Mouse (Mus musculus) C2C12 (cell line): ENCODE data around the gene Mrs2.

Experiments used
- CEBPB ChIP-seq: IDR thresholded peaks from one replicate; pipeline ENCODE4 v1.6.1; 2011; ENCODE audit warnings: low read depth, mild to moderate bottlenecking, control low read depth, moderate library complexity
- CTCF ChIP-seq: IDR thresholded peaks from one replicate; pipeline ENCODE4 v1.5.1; 2011; ENCODE audit not compliant: control insufficient read depth, insufficient read depth, insufficient read length
- FOSL1 ChIP-seq: IDR thresholded peaks from one replicate; pipeline ENCODE4 v1.8.0; 2011; ENCODE audit warnings: mild to moderate bottlenecking, low read length; ENCODE audit not compliant: poor library complexity, insufficient read depth, severe bottlenecking
- MAX ChIP-seq: IDR thresholded peaks from one replicate; pipeline ENCODE4 v1.6.1; 2011; ENCODE audit warnings: mild to moderate bottlenecking, control low read depth
- MYOG ChIP-seq: IDR thresholded peaks from one replicate; pipeline ENCODE4 v1.6.1; 2011; ENCODE audit not compliant: control insufficient read depth, insufficient read length; ENCODE audit errors: extremely low read depth
- USF1 ChIP-seq: IDR thresholded peaks from one replicate; pipeline ENCODE4 v1.6.1; 2011; ENCODE audit warnings: low read depth, mild to moderate bottlenecking, control low read depth, moderate library complexity

DNA sequence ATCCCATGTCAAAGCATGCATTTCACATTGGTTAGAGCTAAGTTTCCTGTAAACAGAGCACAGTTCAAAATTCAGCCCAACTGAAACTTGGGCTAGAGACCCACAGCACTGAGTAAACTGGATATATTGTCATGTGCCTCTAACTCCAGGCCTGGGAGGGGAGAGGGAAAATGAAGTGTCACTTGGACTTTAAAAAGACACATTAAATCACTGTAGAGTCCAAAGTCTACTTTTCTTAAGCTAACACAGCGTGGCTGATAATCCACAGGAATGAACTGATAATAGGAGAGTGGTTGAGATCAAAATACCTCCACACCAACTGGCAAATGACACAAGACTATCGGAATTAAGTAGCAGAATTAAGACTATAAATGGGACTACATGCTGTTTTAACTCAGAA is 20.6 kb downstream of the Mrs2 start:
- TF ChIP-seq CTCF: no peak
- no peak for TF ChIP-seq MAX
- TF ChIP-seq CEBPB: no peak
- TF ChIP-seq USF1: no peak
- TF ChIP-seq MYOG: no peak
- TF ChIP-seq FOSL1: no peak
